Mouse (Mus musculus): ENCODE data around the gene Gm7697. TPM values are rescaled to one million over a fixed set of nuclear protein-coding genes. Genes with fewer than 3 reads are reported as not detected.

The Gm7697 gene
- polyA plus RNA-seq (2012; rRNA removed), result not detected in 2 replicates

GRCm38 (mm10) chr8:69522876-69523275, at the start of gene Gm7697:
TSS of gene Gm7697 (minus strand) at chr8:69522976.

GRCm38 (mm10) chr8:69453465-69453864, 69.3 kb downstream of the Gm7697 start, which contains the start of gene Gm9495:
TSS of gene Gm9495 (minus strand) at chr8:69453565.

Other genes starting within 250 kb of the Gm7697 start
- not detected in 2 replicates for gene Gm9495, start 69.4 kb downstream of the Gm7697 start, polyA plus RNA-seq (2012; rRNA removed)
- gene Zfp868, start 102.6 kb upstream of the Gm7697 start, polyA plus RNA-seq (2012; rRNA removed), result 4.2 and 5.0 TPM in 2 replicates
- 0.27 and 0.35 TPM in 2 replicates for gene Zfp964, start 131.5 kb upstream of the Gm7697 start, polyA plus RNA-seq (2012; rRNA removed)
- gene Zfp869, start 187.7 kb upstream of the Gm7697 start, polyA plus RNA-seq (2012; rRNA removed), result 5.8 and 6.5 TPM in 2 replicates
- gene Zfp963, start 227.0 kb upstream of the Gm7697 start, polyA plus RNA-seq (2012; rRNA removed), result 1.7 and 1.8 TPM in 2 replicates